Mouse (Mus musculus): ENCODE measurements around the gene Pus10. TPM values are rescaled to one million over a fixed set of nuclear protein-coding genes. Genes with fewer than 3 reads are reported as not detected.
A peak's percentile ranks its signal among the peaks of the same experiment; 100 is the strongest.

Pus10 gene
- polyA plus RNA-seq, 1 experiment, result 7.9 TPM

DNA sequence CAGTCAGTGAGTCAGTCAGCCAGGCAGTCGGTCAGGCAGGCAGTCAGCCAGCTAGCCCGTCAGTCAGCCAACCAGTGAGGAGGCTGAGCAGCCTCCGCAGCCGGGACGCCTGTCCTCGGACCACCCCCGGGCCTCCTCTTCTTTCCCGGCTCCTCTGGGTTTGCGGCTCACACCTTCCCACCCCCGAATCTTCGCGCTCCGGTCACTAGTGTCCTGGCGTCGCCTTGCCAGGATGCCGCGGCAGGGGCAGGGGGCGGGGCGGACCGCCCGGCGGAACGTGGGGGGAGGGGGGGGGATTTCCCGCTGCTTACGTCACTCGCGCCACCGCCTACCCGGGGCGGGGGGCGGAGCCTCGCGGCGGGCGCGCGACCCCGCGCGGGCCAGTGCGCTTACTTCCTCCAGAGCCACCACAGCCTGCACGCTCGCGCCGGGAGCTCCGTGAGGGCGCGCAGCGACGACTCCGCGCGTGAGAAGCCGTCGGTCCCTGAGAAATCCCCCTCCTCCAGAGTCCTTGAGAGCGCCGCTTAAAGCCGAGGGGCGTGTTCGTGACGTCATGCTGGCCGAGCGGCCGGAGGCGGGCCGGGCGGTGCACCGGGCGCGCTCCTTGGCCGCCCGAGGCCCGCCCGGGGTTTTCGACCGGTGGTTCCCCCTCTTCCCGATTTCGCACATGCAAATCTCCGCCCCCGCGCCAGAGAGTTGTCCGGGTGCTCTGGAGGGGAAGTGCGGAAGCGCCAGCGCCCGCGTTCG lies 105.5 kb downstream of the Pus10 start, which contains the start of gene Rel:
Gene Rel, minus strand, starts transcription at position 211 of the 747 bp plus-strand sequence.
- peaks cover 2% of the 10 kb centered on the region; the same call in 1 of the 2 replicates for H3K4me1 ChIP-seq (ENCODE audit: control insufficient read depth, insufficient read depth, low read length)
- H3K36me3 ChIP-seq (ENCODE audit: control insufficient read depth, insufficient read depth, low read length), result no peaks in the 10 kb centered on the region
- TF ChIP-seq POLR2A (IDR thresholded peaks at IDR 0.05; ENCODE audit: control insufficient read depth, low read depth, low read length), result peak; percentile 72
- no peak for TF ChIP-seq CTCF (IDR thresholded peaks at IDR 0.05; ENCODE audit: control insufficient read depth, insufficient read depth, insufficient replicate concordance, low read depth, low read length)
- H3K27ac ChIP-seq (ENCODE audit: control insufficient read depth, insufficient read depth, low read depth, low read length), result peak within 1 kb of the TSS; percentile 92
- H3K27me3 ChIP-seq (ENCODE audit: control insufficient read depth, insufficient read depth, low read length), result no peaks in the 10 kb centered on the region
- H3K4me3 ChIP-seq (ENCODE audit: control insufficient read depth, low read depth, low read length), result peak within 1 kb of the TSS; percentile 96

DNA sequence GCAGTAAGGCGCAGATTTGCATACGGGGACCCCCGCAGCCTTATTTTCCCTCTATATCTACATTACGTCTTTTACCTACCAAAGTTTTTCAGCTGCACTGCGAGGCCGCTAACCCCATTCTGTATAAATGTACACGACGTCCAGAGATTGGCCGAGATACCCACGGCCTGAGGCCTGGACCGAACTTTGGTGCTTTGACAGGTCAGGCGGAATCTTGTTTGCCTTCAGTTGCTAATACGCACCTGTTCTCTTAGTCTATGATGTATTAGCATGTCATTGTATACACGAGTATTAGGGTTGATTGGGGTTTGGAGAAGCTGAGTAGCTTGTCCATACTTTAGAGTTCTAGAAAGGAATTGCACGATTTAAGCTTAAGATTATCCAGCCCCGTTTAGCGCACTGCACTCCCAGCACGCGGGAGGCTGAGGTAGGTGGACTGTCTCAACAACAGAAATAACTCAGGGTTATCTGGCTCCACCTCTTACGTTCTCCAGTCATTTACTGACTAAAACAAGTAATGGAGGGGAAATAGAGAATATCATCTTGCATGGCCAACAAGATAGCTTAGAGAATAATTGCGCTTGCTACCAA lies 106.1 kb downstream of the Pus10 start:
- Histone ChIP-seq H3K27ac (ENCODE audit: control insufficient read depth, insufficient read depth, low read depth, low read length) (peak overlapping the region; percentile 92), H3K4me3 (ENCODE audit: control insufficient read depth, low read depth, low read length) (peak overlapping the region; percentile 96), H3K4me1 (ENCODE audit: control insufficient read depth, insufficient read depth, low read length) (peaks cover 2% of the 10 kb centered on the region; the same call in 1 of the 2 replicates), H3K27me3 (ENCODE audit: control insufficient read depth, insufficient read depth, low read length) (no peaks in the 10 kb centered on the region), H3K36me3 (ENCODE audit: control insufficient read depth, insufficient read depth, low read length) (no peaks in the 10 kb centered on the region)
- no peak for TF ChIP-seq POLR2A (IDR thresholded peaks at IDR 0.05; ENCODE audit: control insufficient read depth, low read depth, low read length)
- TF ChIP-seq CTCF (IDR thresholded peaks at IDR 0.05; ENCODE audit: control insufficient read depth, insufficient read depth, insufficient replicate concordance, low read depth, low read length), result no peak

GRCm38 (mm10) chr11:23772471-23772870 lies 107.0 kb downstream of the Pus10 start:
- Histone ChIP-seq H3K27ac (ENCODE audit: control insufficient read depth, insufficient read depth, low read depth, low read length) (no peak overlapping the region), H3K4me3 (ENCODE audit: control insufficient read depth, low read depth, low read length) (no peak overlapping the region), H3K36me3 (ENCODE audit: control insufficient read depth, insufficient read depth, low read length) (no peaks in the 10 kb centered on the region), H3K4me1 (ENCODE audit: control insufficient read depth, insufficient read depth, low read length) (peaks cover 2% of the 10 kb centered on the region; the same call in 1 of the 2 replicates), H3K27me3 (ENCODE audit: control insufficient read depth, insufficient read depth, low read length) (no peaks in the 10 kb centered on the region)
- TF ChIP-seq POLR2A (IDR thresholded peaks at IDR 0.05; ENCODE audit: control insufficient read depth, low read depth, low read length), result no peak
- no peak for TF ChIP-seq CTCF (IDR thresholded peaks at IDR 0.05; ENCODE audit: control insufficient read depth, insufficient read depth, insufficient replicate concordance, low read depth, low read length)

GRCm38 (mm10) chr11:23778787-23779201 lies 113.3 kb downstream of the Pus10 start:
- Histone ChIP-seq H3K4me1 (ENCODE audit: control insufficient read depth, insufficient read depth, low read length) (no peaks in the 10 kb centered on the region), H3K27me3 (ENCODE audit: control insufficient read depth, insufficient read depth, low read length) (no peaks in the 10 kb centered on the region), H3K27ac (ENCODE audit: control insufficient read depth, insufficient read depth, low read depth, low read length) (no peak overlapping the region), H3K36me3 (ENCODE audit: control insufficient read depth, insufficient read depth, low read length) (no peaks in the 10 kb centered on the region), H3K4me3 (ENCODE audit: control insufficient read depth, low read depth, low read length) (no peak overlapping the region)
- no peak for TF ChIP-seq POLR2A (IDR thresholded peaks at IDR 0.05; ENCODE audit: control insufficient read depth, low read depth, low read length)
- no peak for TF ChIP-seq CTCF (IDR thresholded peaks at IDR 0.05; ENCODE audit: control insufficient read depth, insufficient read depth, insufficient replicate concordance, low read depth, low read length)

DNA sequence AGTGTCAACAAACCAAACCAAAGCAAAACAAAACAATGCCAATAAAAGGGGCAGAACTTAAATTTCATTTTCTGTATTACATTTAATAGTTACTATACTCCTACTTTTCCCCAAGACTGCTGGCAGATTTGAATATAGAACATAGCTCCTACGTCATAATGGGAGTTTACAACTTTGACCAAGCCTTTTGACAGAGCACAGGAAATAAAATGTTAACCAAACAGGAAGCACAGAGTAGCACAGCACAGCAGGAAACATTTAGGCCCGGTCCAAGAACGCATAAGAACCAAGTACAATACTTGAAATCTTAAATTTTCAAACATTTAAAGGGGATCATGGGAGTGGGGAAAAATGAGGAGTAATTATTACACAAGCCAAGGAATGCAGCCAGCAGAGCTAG lies 116.6 kb downstream of the Pus10 start:
- Histone ChIP-seq H3K27ac (ENCODE audit: control insufficient read depth, insufficient read depth, low read depth, low read length) (no peak overlapping the region), H3K27me3 (ENCODE audit: control insufficient read depth, insufficient read depth, low read length) (no peaks in the 10 kb centered on the region), H3K36me3 (ENCODE audit: control insufficient read depth, insufficient read depth, low read length) (no peaks in the 10 kb centered on the region), H3K4me3 (ENCODE audit: control insufficient read depth, low read depth, low read length) (no peak overlapping the region), H3K4me1 (ENCODE audit: control insufficient read depth, insufficient read depth, low read length) (no peaks in the 10 kb centered on the region)
- no peak for TF ChIP-seq POLR2A (IDR thresholded peaks at IDR 0.05; ENCODE audit: control insufficient read depth, low read depth, low read length)
- TF ChIP-seq CTCF (IDR thresholded peaks at IDR 0.05; ENCODE audit: control insufficient read depth, insufficient read depth, insufficient replicate concordance, low read depth, low read length), result no peak

Other genes with a start within 250 kb of the Pus10 start
- 4.7 and 6.5 TPM in 2 replicates for gene Ahsa2, start 167.6 kb upstream of the Pus10 start, polyA plus RNA-seq (2012; rRNA removed)
- 132 and 166 TPM in 2 replicates for gene 1700093K21Rik, start 144.5 kb upstream of the Pus10 start, polyA plus RNA-seq (2012; rRNA removed)
- gene 0610010F05Rik, start 32.0 kb upstream of the Pus10 start, polyA plus RNA-seq (2012; rRNA removed), result 10.4 and 12.0 TPM in 2 replicates
- gene Pex13, start 285 bp downstream of the Pus10 start, polyA plus RNA-seq (2012; rRNA removed), result 32.7 and 35.5 TPM in 2 replicates
- gene Rel, start 105.3 kb downstream of the Pus10 start, polyA plus RNA-seq (2012; rRNA removed), result 0.84 and 1.6 TPM in 2 replicates
- gene Papolg, start 229.6 kb downstream of the Pus10 start, polyA plus RNA-seq (2012; rRNA removed), result 4.6 and 4.9 TPM in 2 replicates